Mouse (Mus musculus): Measurements from ENCODE around the gene Sphk1. TPM values are rescaled to one million over a fixed set of nuclear protein-coding genes. Genes with fewer than 3 reads are reported as not detected.

The Sphk1 gene
- polyA plus RNA-seq, 1 experiment, result 3.6 TPM

- TF ChIP-seq CTCF (IDR thresholded peaks at IDR 0.05; ENCODE audit: borderline replicate concordance, extremely low read depth, insufficient read depth, insufficient read length) (no peak), POLR2A (IDR thresholded peaks at IDR 0.05; ENCODE audit: borderline replicate concordance, extremely low read depth, insufficient read depth, insufficient read length, poor library complexity, severe bottlenecking) (no peak)
- peak; percentile 20 for DNase-seq (ENCODE audit: low read depth)
Observed at GRCm38 (mm10) chr11:116531371-116532191, 856 bp downstream of the Sphk1 start.

DNA sequence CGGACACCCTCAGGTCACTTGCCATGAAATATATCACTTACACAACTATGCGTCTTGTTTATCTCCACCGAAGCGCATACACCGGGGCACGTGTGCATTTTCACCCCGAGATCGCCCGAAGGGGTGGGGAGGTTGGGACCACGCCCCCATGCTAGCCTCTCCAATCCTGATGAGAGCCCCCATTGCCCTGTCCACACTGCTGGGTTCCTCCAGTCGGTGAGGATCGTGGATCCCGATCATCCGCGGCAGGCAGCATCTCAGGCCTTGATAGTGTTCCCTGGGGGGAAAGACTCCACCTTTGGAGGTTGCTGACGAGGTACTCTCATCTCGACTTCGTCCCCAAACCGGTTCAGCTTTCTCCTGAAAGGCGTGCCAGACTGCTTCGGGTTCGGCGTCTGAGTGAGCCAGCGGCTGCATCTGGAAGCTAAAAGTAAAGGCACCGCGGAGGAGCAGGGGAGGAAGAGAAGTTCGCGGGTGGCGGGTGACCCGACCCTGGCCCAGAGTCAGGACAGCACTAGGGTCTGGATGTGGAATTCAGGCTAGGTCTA lies 1.6 kb downstream of the Sphk1 start:
- TF ChIP-seq CTCF (IDR thresholded peaks at IDR 0.05; ENCODE audit: borderline replicate concordance, extremely low read depth, insufficient read depth, insufficient read length), result no peak
- TF ChIP-seq POLR2A (IDR thresholded peaks at IDR 0.05; ENCODE audit: borderline replicate concordance, extremely low read depth, insufficient read depth, insufficient read length, poor library complexity, severe bottlenecking), result no peak
- DNase-seq (ENCODE audit: low read depth), result no peak

- TF ChIP-seq CTCF (IDR thresholded peaks at IDR 0.05; ENCODE audit: borderline replicate concordance, extremely low read depth, insufficient read depth, insufficient read length) (no peak), POLR2A (IDR thresholded peaks at IDR 0.05; ENCODE audit: borderline replicate concordance, extremely low read depth, insufficient read depth, insufficient read length, poor library complexity, severe bottlenecking) (no peak)
- peak; percentile 46 for DNase-seq (ENCODE audit: low read depth)
Observed at GRCm38 (mm10) chr11:116532810-116533338, 2.1 kb downstream of the Sphk1 start.

DNA sequence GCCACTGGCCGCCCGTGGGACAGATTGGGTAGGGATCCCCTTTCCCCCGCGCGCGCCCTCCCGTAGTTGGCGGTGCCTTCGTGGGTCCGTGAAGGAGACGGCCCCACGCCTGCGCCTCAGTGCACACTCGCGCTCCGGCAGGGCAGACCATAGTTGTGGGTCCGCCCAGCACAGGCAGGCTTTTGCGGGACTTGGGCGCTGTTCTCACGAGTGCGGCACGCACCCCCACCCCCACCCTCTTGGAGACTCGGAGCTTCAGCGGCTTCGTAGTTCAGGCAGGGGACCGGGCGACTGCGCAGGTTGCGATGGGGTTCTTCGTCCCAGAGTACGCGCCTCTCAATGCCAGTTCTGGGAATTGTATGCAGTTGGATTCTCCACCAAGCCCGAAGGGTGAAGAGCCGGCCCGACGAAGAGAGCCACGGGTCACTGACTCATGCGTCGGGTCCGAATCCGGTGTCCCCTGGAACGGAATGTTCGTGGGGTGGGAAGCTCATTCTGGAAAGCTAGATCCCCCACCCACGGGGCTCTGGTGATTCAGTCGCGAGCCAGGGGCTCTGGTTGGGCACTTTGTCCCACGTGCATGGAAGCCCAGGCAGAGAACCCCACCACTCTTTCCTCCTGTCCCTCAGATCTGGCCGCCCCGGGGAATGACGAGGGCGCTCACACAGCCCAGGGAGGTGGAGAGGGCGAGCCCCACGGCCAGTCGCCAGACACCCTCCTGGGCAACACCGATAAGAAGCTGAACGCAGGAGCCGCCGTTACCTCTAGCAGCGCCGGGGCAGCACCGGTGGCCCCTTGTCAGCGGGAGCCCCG lies 2.8 kb downstream of the Sphk1 start:
- peak; percentile 34 for DNase-seq (ENCODE audit: low read depth)
- no peak for TF ChIP-seq POLR2A (IDR thresholded peaks at IDR 0.05; ENCODE audit: borderline replicate concordance, extremely low read depth, insufficient read depth, insufficient read length, poor library complexity, severe bottlenecking)
- TF ChIP-seq CTCF (IDR thresholded peaks at IDR 0.05; ENCODE audit: borderline replicate concordance, extremely low read depth, insufficient read depth, insufficient read length), result no peak

DNA sequence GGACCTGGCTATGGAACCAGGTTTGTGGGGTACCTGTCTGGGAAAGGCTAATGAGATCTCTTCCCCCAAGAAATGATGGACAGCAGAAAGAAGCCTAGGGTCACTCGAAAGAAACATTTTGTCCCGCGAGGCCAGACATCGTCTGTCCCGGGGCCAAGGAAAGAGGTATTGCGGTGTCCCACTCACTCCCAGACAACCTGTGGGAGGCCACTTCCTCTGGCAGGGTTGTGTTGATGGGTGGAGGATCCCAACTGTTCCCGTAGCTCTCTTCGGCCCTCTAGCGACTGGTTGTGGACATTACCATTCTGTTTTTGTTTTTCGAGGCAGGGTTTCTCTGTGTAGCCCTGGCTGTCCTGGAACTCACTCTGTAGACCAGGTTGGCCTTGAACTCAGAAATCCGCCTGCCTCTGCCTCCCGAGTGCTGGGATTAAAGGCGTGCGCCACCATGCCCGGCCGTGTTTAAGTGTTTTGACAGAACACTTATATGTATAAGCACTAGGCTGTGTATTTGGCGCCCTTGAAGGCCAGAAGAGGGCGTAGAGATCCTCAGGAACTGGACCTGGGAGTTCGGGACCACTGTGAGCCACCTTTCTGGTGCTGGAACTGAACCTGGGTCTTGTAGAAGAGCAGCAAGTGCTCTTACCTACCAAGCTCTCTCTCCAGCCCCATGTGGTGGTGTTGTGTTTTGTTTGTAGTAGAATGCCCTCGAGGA lies 3.6 kb downstream of the Sphk1 start:
- TF ChIP-seq POLR2A (IDR thresholded peaks at IDR 0.05; ENCODE audit: borderline replicate concordance, extremely low read depth, insufficient read depth, insufficient read length, poor library complexity, severe bottlenecking) (no peak), CTCF (IDR thresholded peaks at IDR 0.05; ENCODE audit: borderline replicate concordance, extremely low read depth, insufficient read depth, insufficient read length) (peak; percentile 71)
- peak; percentile 76 for DNase-seq (ENCODE audit: low read depth)

DNA sequence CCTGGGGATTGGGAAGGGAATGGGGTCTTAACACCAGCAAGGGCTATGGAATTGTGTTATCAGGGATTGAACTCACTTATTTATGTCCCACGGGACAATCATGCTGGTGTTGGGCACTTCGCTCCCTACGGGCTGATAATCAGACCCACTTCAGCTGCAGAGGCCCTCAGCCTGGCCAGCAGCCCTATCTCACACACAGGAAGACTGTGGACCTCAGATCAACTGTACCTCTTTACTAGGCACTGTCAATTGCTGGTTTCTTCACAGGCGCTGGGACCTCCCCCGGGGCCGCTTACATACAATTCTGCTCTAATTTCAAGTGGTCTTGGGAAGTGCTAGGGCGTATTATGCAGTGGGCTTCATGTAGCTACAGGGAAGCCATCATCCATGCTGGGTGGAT lies 6.0 kb downstream of the Sphk1 start:
- TF ChIP-seq CTCF (IDR thresholded peaks at IDR 0.05; ENCODE audit: borderline replicate concordance, extremely low read depth, insufficient read depth, insufficient read length) (no peak), POLR2A (IDR thresholded peaks at IDR 0.05; ENCODE audit: borderline replicate concordance, extremely low read depth, insufficient read depth, insufficient read length, poor library complexity, severe bottlenecking) (no peak)

DNA sequence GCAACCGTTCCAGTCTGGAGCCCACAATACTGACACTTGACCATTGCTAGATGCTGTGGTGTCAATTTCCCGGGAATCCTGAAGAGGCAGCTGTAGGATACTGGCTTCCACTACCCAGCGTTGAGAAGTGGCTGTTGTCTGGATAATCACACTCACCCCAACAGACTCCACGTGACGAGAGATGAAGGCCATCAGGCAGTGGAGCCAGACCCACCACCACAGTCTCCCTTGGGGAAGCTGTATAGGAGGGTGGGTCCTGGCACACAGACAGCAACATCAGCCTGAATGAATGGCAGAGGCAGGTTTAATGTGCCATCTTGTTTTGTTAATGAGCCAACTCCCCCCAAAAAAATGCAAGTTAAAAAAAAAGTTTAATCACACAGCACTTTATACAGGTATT lies 6.7 kb downstream of the Sphk1 start:
- DNase-seq (ENCODE audit: low read depth), result no peak
- TF ChIP-seq CTCF (IDR thresholded peaks at IDR 0.05; ENCODE audit: borderline replicate concordance, extremely low read depth, insufficient read depth, insufficient read length) (no peak), POLR2A (IDR thresholded peaks at IDR 0.05; ENCODE audit: borderline replicate concordance, extremely low read depth, insufficient read depth, insufficient read length, poor library complexity, severe bottlenecking) (no peak)

More for the DNA sequence above, 6.0 kb downstream of the Sphk1 start:
- no peak for DNase-seq (ENCODE audit: low read depth)

DNA sequence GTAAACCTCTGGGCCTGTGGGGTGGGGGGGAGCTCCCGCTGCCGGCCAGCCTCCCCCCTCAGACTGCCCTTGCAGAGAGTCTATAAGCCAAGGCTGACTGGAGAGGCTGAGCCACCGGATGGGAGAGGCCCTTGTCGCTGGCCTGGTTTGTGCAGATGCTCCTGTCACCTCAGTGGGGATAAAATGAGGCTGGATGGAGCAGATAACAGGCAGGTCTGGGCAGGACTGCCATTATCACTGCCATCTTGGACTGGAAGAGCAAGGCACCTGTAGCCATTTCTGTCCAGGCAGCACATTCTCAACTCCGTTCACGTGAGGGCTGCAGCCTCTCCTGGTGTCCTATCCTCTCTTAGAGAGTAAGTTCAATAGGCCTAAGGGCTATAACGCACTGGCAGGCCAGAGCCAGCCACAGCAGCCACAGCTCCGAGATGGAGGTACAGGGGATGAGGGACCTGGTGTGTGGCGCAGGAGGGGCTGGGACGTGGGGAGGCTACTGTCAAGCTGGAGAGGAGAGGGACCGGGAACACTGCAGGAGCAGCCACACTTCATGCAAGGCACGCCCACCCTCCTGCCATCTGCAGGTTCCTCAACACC lies 7.5 kb downstream of the Sphk1 start:
- TF ChIP-seq CTCF (IDR thresholded peaks at IDR 0.05; ENCODE audit: borderline replicate concordance, extremely low read depth, insufficient read depth, insufficient read length) (no peak), POLR2A (IDR thresholded peaks at IDR 0.05; ENCODE audit: borderline replicate concordance, extremely low read depth, insufficient read depth, insufficient read length, poor library complexity, severe bottlenecking) (no peak)
- DNase-seq (ENCODE audit: low read depth), result no peak

DNA sequence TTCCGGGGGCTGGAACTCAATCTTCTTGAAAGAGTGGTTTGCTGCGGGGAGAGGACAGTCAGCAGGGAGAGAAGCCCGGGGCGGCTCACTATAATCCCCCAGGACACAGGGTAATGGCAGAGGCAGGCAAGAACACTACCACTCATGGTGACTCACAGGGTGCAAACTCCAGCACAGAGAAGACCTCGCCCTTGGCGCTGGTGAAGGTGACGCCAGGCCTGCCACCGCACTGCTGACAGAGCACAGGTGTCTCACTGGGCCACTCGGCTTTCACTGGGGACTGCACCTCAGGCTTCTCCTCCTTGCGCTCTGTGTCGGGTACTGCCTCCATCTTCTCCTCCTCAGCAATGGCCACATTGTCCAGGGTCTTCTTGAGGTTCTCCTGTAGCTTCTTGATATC lies 10.5 kb downstream of the Sphk1 start:
- no peak for TF ChIP-seq POLR2A (IDR thresholded peaks at IDR 0.05; ENCODE audit: borderline replicate concordance, extremely low read depth, insufficient read depth, insufficient read length, poor library complexity, severe bottlenecking)
- TF ChIP-seq CTCF (IDR thresholded peaks at IDR 0.05; ENCODE audit: borderline replicate concordance, extremely low read depth, insufficient read depth, insufficient read length), result no peak
- DNase-seq (ENCODE audit: low read depth), result no peak

- peak; percentile 52 for DNase-seq (ENCODE audit: low read depth)
- TF ChIP-seq POLR2A (IDR thresholded peaks at IDR 0.05; ENCODE audit: borderline replicate concordance, extremely low read depth, insufficient read depth, insufficient read length, poor library complexity, severe bottlenecking), result no peak
- TF ChIP-seq CTCF (IDR thresholded peaks at IDR 0.05; ENCODE audit: borderline replicate concordance, extremely low read depth, insufficient read depth, insufficient read length), result peak; percentile 77
Observed at GRCm38 (mm10) chr11:116543110-116543509, 12.4 kb downstream of the Sphk1 start.

Data from brain, embryonic 14.5 days (tissue).